Mouse (Mus musculus) left cerebral cortex, adult 9 months (tissue): ENCODE results near the gene Gm17660.
A peak's percentile ranks its signal among the peaks of the same experiment; 100 is the strongest.
"Not testable (repeated sequence)": the region's sequence is repeated elsewhere in the genome, so short reads cannot be mapped to it uniquely, and the experiment has no call there.

ENCODE experiments used
- DNase-seq, 2 experiments: peaks; one replicate each; pipeline ENCODE4 v3.0.0; 2022; ENCODE audit warnings: low spot score in 2 of 2

The Gm17660 gene

DNA sequence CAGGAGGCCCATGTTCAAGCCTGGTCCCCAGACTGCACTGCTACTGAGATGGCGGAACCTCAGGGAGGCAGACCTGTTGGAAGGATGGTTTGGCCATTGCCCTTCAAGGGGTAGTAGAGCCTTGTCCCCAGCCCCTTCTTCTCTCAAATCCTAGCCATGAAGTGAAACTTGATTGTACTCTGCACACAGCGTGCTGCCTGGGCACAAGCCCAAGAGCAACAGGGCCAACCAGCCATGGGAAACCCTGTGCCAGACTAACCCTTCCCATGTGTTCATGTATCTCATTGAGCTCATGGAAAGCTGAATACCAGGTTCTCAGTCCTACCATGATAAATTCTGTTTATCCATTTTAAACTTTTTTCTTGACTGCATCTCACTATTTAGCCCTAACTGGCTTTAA is 34.5 kb downstream of the Gm17660 start:
- DNase-seq = no peak

DNA sequence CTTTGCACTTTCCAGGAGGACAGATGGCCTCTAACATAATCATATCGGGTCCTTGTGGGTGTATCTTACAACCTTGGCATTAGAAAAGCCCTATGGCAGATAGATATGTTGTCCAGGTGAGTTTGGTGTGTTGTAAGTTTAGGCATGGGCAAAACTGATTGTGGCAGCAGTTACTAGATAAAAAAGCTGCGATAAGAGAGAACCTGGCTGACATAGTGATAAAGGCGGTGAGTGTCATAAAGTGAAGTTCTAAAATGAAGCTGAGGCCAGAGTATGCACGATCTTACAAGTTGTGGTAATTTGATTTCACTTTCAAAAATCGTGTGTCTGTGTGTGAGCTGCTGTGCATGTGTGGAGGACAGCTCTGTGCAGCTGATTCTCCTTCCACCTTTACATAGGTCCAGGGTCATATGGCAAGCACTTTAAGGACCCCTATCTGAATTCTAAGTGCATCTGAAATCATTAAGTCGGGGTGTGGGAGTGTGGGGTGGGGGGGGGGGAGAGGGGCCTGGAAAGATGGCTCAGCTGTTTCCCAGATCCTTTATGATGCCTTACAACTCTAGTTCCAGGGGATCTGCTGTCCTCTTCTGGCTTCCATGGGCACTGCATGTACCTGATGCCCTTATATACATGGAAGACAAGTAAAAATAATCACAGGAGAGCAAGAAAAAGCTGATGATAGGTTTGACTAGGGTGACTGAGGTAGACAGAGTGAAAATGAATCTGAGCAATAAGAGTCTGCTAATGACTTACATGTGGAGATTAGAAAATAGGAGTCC is 38.1 kb downstream of the Gm17660 start:
- DNase-seq = peak in 1 of 2 experiments; percentile 80

DNA sequence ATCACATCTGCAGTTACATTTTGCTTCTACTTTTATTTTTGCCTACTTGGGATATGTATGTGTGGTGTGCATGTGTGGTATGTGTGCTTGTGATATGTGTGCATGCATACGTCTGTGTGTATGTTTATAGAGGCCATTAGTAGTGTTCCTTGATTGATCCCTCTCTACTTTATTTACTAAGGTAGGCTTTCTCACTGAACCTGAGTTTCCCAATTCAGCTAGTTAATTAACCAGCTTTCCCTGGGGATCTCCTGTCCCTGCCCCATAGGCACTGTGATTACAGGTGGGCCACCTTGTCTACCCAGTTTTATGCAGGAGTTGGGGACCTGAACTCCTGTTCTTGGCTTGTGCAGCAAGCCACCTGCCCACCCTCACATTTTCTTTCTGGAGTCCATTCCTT is 40.7 kb downstream of the Gm17660 start:
- no peak for DNase-seq

DNA sequence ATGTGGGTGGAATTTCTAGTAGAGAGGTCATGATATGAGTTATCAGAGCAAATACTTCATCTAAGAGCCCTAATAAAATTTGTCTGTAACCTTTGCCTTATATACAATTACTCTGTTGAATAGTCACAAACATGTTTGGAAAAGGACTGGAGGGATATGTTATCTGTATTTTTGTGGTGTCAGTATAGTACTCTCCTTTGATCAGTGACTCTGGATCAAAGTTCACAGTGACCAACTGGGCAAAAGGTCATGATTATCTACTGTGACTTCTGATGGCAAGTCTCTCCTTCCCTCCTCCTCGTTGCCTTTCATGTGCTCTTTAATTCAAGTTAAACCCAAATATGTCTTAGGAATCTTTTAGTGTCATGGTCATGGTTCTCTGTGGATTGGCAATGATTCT is 41.6 kb downstream of the Gm17660 start:
- DNase-seq = no peak

DNA sequence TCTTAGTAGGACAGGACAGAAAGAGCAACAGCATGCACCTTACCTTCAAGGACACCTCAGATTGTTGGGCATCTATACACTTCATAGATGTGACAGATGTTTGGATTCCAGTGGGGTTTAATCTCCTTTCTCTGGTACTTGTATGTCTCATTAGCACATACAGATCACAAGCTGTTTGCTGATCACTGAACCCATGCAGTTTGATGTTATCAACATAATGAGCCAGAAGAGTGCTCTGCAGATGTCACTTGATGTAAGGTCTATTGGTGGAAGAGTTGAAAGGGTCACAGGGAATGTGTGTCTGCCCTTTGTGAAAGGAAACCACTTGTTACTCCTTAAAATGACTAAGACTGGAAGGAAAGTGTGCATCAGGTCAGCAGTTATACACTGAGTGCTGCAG is 42.3 kb downstream of the Gm17660 start:
- no peak for DNase-seq

DNA sequence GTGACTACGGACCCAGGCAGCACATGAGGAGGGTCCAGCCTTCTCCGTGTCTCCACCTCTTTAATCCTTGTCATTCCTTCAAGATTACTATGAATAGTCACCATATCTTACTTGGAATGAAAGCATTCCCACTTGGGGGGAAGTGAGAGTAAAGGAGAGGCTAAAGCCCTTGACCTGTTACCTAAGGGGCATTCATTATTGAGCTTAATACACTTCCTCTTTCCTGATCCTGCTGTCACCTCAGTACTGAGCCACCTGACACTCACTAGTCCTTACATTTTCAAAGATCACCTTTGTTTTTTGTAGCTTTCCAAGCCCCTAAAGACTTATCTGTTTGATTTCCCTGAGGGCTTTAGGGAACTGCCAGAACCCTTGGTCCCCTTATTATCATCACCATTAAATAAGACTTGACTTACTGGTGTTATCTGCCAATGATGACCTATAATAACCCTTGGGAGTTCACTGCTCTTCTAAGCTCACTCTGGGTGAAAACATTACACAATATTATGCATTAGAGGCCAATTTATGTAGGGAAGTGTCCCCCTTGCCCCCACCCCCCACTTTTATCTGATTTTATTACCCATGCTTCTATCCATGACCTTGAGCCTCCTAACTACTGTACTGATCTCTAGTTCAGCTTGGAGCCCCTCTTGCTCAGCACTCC is 44.8 kb downstream of the Gm17660 start:
- no peak for DNase-seq

DNA sequence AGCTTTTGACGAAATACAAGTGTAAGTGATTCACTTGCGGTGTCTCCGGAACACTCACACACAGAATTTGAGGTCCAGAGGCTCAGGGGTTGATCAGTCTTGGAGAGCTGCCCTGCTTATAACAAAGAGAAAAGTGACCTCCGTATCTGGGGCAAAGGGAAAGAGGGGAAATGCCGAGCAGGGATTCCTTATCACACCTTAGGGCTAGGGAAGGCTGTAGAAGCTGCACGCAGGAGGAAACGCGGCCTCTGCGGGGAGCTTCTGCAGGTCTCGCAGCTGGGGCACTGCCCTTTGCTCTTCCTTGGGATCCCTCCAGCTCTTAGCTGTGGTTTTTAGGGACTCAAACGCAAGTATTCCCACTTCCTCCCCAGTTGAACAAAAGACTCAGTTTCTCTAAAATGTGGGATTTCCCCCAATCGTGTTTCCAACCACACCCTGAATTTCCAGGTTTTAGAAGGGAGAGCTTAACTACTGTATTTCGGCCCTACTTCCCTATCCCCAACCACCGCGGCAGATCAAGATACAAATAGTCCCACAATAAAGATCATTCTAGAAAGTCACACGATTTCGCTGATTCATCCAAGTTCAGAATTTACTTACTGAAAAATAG is 52.1 kb downstream of the Gm17660 start:
- DNase-seq = no peak

DNA sequence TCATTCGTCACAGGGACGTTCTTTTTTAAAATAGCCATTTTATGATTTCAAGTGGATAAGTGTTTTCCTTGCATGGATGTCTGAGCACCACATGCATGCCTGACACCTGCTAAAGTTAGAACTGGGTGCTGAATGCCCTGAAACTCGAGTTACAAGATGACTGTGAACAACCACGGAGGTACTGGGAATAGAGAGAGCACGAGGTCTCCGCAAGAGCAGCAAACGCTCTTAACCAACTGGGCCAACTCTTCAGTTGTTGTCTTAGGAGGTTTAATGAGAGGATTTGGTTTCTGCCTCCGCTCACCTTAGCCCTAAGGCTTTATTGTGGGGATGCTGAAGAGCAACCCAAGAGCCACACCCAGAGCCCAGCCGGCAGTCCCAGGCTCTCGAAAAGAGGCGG is 52.6 kb downstream of the Gm17660 start:
- DNase-seq = no peak

DNA sequence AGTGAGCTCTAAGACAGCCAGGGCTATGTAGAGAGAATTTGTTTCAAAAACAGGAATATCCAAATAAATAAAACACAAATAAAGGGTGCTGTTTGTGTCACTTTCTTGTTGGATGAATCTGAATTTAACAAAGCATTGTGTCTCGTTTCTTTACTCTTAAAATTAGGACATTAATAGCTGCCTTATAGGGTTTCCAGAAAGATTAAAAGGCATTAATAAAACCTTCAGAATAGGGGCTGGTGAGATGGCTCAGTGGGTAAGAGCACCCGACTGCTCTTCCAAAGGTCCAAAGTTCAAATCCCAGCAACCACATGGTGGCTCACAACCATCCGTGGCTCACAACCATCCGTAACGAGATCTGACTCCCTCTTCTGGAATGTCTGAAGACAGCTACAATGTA is 53.2 kb downstream of the Gm17660 start:
- not testable (repeated sequence) for DNase-seq

DNA sequence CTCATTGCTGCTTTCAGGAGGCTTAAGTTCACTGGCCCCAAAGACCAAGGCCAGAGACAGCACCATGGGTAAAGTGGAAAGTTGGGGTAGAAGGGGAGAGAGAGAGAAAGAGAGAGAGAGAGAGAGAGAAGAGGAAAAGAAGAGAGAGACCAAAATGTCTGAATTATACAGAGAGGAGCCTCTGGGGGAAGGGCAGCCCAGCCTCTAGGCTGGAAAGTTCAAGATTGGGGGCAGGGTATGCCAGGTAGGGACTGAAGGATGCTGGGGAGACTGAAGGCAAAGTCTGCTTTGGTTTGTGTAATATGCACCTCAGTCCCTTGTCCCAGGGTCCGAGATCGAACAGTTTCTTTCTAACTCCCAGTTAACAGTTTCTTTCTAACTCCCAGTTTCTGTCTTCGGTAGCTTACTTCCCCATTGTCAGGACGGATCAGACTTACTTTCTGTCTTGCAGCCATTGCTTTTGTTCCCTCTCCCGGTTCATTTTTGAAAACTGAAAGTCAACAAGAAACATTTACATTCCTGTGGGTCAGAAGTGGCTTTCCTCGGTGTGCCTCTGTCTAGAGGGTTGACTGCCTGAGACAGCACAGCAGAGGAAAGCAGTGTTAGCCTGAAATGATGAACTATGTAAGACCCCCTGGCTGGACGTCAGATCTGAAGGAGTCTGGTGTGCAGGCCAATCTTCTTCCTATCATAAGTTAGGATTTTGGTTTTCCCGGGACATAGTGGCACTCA is 54.0 kb downstream of the Gm17660 start:
- no peak for DNase-seq

DNA sequence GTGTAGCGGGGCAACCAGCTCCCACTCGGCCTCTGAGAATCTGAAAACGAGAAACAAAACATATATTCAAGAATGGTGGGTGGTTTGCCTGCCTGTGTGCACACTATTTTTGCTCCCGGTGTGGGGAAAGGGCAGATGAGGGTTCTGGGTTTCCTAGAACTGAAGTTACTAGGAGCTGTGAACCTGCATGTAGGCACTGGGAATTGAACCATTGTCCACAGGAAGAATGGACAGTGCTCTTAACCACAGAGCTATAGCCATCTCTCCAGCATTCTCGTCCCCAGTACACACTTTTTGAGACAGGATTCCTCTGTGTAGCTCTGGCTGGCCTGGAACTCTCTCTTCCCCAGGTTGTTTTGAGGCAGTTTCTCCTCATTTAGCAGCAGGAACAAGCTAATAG is 54.9 kb downstream of the Gm17660 start:
- DNase-seq = no peak

DNA sequence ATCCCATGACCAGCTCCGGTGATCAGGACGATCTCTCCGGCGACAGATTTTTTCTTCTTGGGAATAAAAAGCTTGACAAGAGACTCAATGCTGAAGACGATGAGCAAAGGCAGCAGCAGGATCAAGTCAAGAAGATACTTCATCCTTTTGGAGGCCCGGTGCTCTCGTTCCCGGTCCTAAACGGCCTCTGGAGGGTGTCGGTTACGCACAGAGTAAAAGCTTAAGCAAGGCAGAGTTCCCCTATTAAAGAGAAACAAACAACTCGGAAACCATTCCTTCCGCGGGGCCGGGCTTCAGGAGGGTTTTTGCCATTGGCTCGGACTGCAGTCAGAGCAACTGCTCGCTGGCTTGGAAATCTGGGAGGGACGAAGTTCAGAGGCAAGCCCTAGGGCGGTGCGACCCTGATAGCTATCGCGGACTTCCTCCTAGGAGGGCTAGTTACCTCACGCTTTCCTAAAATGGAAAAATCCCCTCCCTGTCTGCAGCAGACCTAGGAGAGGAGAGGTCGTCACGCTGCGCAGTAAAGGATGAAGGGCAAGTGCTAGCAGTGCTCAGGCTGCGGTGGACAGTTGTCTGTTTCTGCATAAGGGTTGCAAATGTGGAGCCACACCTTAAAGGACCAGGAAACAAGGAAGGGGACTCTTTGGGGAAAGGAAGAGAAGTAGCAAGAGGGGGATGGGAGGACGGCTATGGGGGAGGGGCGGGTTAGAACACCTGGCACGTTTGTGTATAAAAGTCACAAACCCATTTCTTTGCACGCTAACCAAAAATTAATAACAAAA is 55.6 kb downstream of the Gm17660 start, which contains the start of gene Hsd17b11:
Gene Hsd17b11 (minus strand): TSS at position 323 of the 782 bp plus-strand sequence.
- DNase-seq = peak; percentile 27 to 79
